Mouse (Mus musculus): ENCODE measurements around the gene Cacna1b. TPM values are rescaled to one million over a fixed set of nuclear protein-coding genes. Genes with fewer than 3 reads are reported as not detected.

Cacna1b gene
- total and polyA plus RNA-seq, 3 experiments, result under 0.01 TPM; not detected in 2

GRCm38 (mm10) chr2:24717963-24718362 lies 45.0 kb downstream of the Cacna1b start:
- no peak for DNase-seq (ENCODE audit: low spot score)
- Histone ChIP-seq H3K4me1 (ENCODE audit: insufficient read depth, low read depth, low read length) (no peaks in the 10 kb centered on the region), H3K36me3 (replicated peaks) (no peaks in the 10 kb centered on the region), H3K9me3 (replicated peaks) (no peaks in the 10 kb centered on the region), H3K4me3 (ENCODE audit: low read depth, low read length) (no peak overlapping the region), H3K27me3 (ENCODE audit: insufficient read depth, low read length) (peaks cover 20% of the 10 kb centered on the region)
- no peak for TF ChIP-seq CTCF (IDR thresholded peaks at IDR 0.05; ENCODE audit: low read depth, low read length)
- no peak for TF ChIP-seq POLR2AphosphoS5 (IDR thresholded peaks at IDR 0.05; ENCODE audit: insufficient replicate concordance, low read depth, low read length)
- no peak for TF ChIP-seq TAL1 (conservative IDR thresholded peaks at IDR 0.05; ENCODE audit: low read depth, low read length)
- no peak for TF ChIP-seq GATA2 (IDR thresholded peaks at IDR 0.05; ENCODE audit: borderline replicate concordance, low read depth, low read length)
- TF ChIP-seq GATA1 (IDR thresholded peaks at IDR 0.05; ENCODE audit: borderline replicate concordance, low read length), result no peak
- ATAC-seq (ENCODE audit: extremely low read depth, insufficient number of reproducible peaks, low FRiP score, poor library complexity, severe bottlenecking), result no peak

DNA sequence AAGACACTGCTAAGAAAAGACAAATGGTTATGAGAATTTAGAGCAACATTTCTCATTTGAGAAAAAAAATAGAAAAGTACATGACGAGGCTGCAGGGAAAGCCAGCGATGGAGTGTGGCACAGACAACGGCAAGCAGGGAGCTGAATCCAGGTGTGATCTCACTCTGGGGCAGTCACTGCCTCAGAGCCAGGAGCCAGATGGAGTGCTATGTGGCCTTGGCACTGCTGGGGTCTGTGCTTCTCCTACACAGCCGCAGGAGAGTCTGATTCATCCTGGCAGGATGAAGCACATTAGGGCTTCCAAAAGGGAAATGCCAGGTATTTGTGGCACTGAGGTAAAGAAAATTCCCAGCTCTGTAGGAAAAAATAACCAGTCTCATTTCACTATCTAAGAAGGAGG lies 45.5 kb downstream of the Cacna1b start:
- Histone ChIP-seq H3K4me3 (ENCODE audit: low read depth, low read length) (no peak overlapping the region), H3K9me3 (replicated peaks) (no peaks in the 10 kb centered on the region), H3K27me3 (ENCODE audit: insufficient read depth, low read length) (peaks cover 20% of the 10 kb centered on the region), H3K4me1 (ENCODE audit: insufficient read depth, low read depth, low read length) (no peaks in the 10 kb centered on the region), H3K36me3 (replicated peaks) (no peaks in the 10 kb centered on the region)
- DNase-seq (ENCODE audit: low spot score) (no peak), ATAC-seq (ENCODE audit: extremely low read depth, insufficient number of reproducible peaks, low FRiP score, poor library complexity, severe bottlenecking) (no peak)
- TF ChIP-seq TAL1 (conservative IDR thresholded peaks at IDR 0.05; ENCODE audit: low read depth, low read length) (no peak), GATA2 (IDR thresholded peaks at IDR 0.05; ENCODE audit: borderline replicate concordance, low read depth, low read length) (no peak), GATA1 (IDR thresholded peaks at IDR 0.05; ENCODE audit: borderline replicate concordance, low read length) (no peak), POLR2AphosphoS5 (IDR thresholded peaks at IDR 0.05; ENCODE audit: insufficient replicate concordance, low read depth, low read length) (no peak), CTCF (IDR thresholded peaks at IDR 0.05; ENCODE audit: low read depth, low read length) (no peak)

DNA sequence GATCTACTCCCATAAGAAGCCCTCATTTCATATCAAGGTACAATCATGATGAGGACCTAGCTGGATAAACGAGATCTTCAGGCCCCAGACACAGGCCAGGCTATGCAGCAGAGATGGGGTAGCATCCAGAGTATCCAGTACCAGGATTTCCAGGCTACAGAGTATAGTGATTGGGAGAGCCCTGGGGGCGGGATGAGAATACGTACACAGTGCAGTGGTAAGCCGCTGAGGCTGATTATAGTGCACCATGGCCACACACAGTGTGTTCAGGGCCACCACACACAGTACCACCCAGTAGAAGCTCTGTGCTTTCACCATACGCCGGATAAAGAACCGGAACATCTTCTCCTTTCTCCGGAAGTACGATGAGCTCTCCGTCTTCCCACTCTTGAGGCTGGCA lies 57.0 kb downstream of the Cacna1b start:
- ATAC-seq (ENCODE audit: extremely low read depth, insufficient number of reproducible peaks, low FRiP score, poor library complexity, severe bottlenecking) (no peak), DNase-seq (ENCODE audit: low spot score) (no peak)
- TF ChIP-seq POLR2AphosphoS5 (IDR thresholded peaks at IDR 0.05; ENCODE audit: insufficient replicate concordance, low read depth, low read length) (no peak), CTCF (IDR thresholded peaks at IDR 0.05; ENCODE audit: low read depth, low read length) (no peak), GATA2 (IDR thresholded peaks at IDR 0.05; ENCODE audit: borderline replicate concordance, low read depth, low read length) (no peak), GATA1 (IDR thresholded peaks at IDR 0.05; ENCODE audit: borderline replicate concordance, low read length) (no peak), TAL1 (conservative IDR thresholded peaks at IDR 0.05; ENCODE audit: low read depth, low read length) (no peak)
- H3K9me3 ChIP-seq (replicated peaks), result no peaks in the 10 kb centered on the region
- peaks cover 4% of the 10 kb centered on the region for H3K27me3 ChIP-seq (ENCODE audit: insufficient read depth, low read length)
- no peak overlapping the region for H3K4me3 ChIP-seq (ENCODE audit: low read depth, low read length)
- H3K36me3 ChIP-seq (replicated peaks), result no peaks in the 10 kb centered on the region
- no peaks in the 10 kb centered on the region for H3K4me1 ChIP-seq (ENCODE audit: insufficient read depth, low read depth, low read length)

- no peak for DNase-seq (ENCODE audit: low spot score)
- Histone ChIP-seq H3K36me3 (replicated peaks) (no peaks in the 10 kb centered on the region), H3K4me3 (ENCODE audit: low read depth, low read length) (no peak overlapping the region), H3K9me3 (replicated peaks) (no peaks in the 10 kb centered on the region), H3K4me1 (ENCODE audit: insufficient read depth, low read depth, low read length) (no peaks in the 10 kb centered on the region), H3K27me3 (ENCODE audit: insufficient read depth, low read length) (no peaks in the 10 kb centered on the region; the same call in none of the 2 replicates)
- TF ChIP-seq GATA2 (IDR thresholded peaks at IDR 0.05; ENCODE audit: borderline replicate concordance, low read depth, low read length), result no peak
- TF ChIP-seq POLR2AphosphoS5 (IDR thresholded peaks at IDR 0.05; ENCODE audit: insufficient replicate concordance, low read depth, low read length), result no peak
- TF ChIP-seq GATA1 (IDR thresholded peaks at IDR 0.05; ENCODE audit: borderline replicate concordance, low read length), result no peak
- no peak for TF ChIP-seq TAL1 (conservative IDR thresholded peaks at IDR 0.05; ENCODE audit: low read depth, low read length)
- no peak for TF ChIP-seq CTCF (IDR thresholded peaks at IDR 0.05; ENCODE audit: low read depth, low read length)
- no peak for ATAC-seq (ENCODE audit: extremely low read depth, insufficient number of reproducible peaks, low FRiP score, poor library complexity, severe bottlenecking)
Measured at GRCm38 (mm10) chr2:24702208-24702957, 60.6 kb downstream of the Cacna1b start.

GRCm38 (mm10) chr2:24697281-24697980 lies 65.5 kb downstream of the Cacna1b start:
- DNase-seq (ENCODE audit: low spot score) (no peak), ATAC-seq (ENCODE audit: extremely low read depth, insufficient number of reproducible peaks, low FRiP score, poor library complexity, severe bottlenecking) (no peak)
- Histone ChIP-seq H3K36me3 (replicated peaks) (no peaks in the 10 kb centered on the region), H3K4me1 (ENCODE audit: insufficient read depth, low read depth, low read length) (no peaks in the 10 kb centered on the region), H3K9me3 (replicated peaks) (no peaks in the 10 kb centered on the region), H3K27me3 (ENCODE audit: insufficient read depth, low read length) (no peaks in the 10 kb centered on the region; the same call in 1 of the 2 replicates), H3K4me3 (ENCODE audit: low read depth, low read length) (no peak overlapping the region)
- TF ChIP-seq GATA1 (IDR thresholded peaks at IDR 0.05; ENCODE audit: borderline replicate concordance, low read length) (no peak), GATA2 (IDR thresholded peaks at IDR 0.05; ENCODE audit: borderline replicate concordance, low read depth, low read length) (no peak), TAL1 (conservative IDR thresholded peaks at IDR 0.05; ENCODE audit: low read depth, low read length) (no peak), CTCF (IDR thresholded peaks at IDR 0.05; ENCODE audit: low read depth, low read length) (no peak), POLR2AphosphoS5 (IDR thresholded peaks at IDR 0.05; ENCODE audit: insufficient replicate concordance, low read depth, low read length) (no peak)

GRCm38 (mm10) chr2:24692371-24692770 lies 70.6 kb downstream of the Cacna1b start:
- no peaks in the 10 kb centered on the region for H3K9me3 ChIP-seq (replicated peaks)
- no peak overlapping the region for H3K4me3 ChIP-seq (ENCODE audit: low read depth, low read length)
- DNase-seq (ENCODE audit: low spot score) (no peak), ATAC-seq (ENCODE audit: extremely low read depth, insufficient number of reproducible peaks, low FRiP score, poor library complexity, severe bottlenecking) (no peak)
- no peaks in the 10 kb centered on the region; the same call in 1 of the 2 replicates for H3K27me3 ChIP-seq (ENCODE audit: insufficient read depth, low read length)
- TF ChIP-seq GATA1 (IDR thresholded peaks at IDR 0.05; ENCODE audit: borderline replicate concordance, low read length) (no peak), CTCF (IDR thresholded peaks at IDR 0.05; ENCODE audit: low read depth, low read length) (no peak), GATA2 (IDR thresholded peaks at IDR 0.05; ENCODE audit: borderline replicate concordance, low read depth, low read length) (no peak), POLR2AphosphoS5 (IDR thresholded peaks at IDR 0.05; ENCODE audit: insufficient replicate concordance, low read depth, low read length) (no peak)
- no peaks in the 10 kb centered on the region for H3K36me3 ChIP-seq (replicated peaks)
- H3K4me1 ChIP-seq (ENCODE audit: insufficient read depth, low read depth, low read length), result no peaks in the 10 kb centered on the region
